Mouse (Mus musculus) CH12.LX (cell line): Measurements from ENCODE around the gene H1foo. TPM values are rescaled to one million over a fixed set of nuclear protein-coding genes. Genes with fewer than 3 reads are reported as not detected.

ENCODE experiments used
- DNase-seq: peaks from one replicate; pipeline ENCODE4 v3.0.0-alpha.2; 2013; ENCODE audit errors: extremely low read depth
- H3K27ac ChIP-seq: 2 replicates; pipeline ENCODE4 v1.5.1; 2012; ENCODE audit warnings: low read depth, mild to moderate bottlenecking, control low read depth, moderate library complexity; ENCODE audit not compliant: insufficient read depth
- H3K27me3 ChIP-seq: replicated peaks from 2 replicates; pipeline ENCODE3; 2012; ENCODE audit warnings: inconsistent platforms
- H3K36me3 ChIP-seq, 2 experiments: replicated peaks in 1 of 2; 2 replicates each; pipeline versions ENCODE3 to v1.6.1; 2012; ENCODE audit warnings: inconsistent platforms in 1 of 2, low read length in 1 of 2, mild to moderate bottlenecking in 1 of 2, mixed read lengths in 1 of 2, moderate library complexity in 1 of 2; ENCODE audit not compliant: control insufficient read depth in 1 of 2, insufficient read depth in 1 of 2
- H3K4me1 ChIP-seq, 2 experiments: 2 replicates each; pipeline ENCODE4 v1.6.1; 2012; ENCODE audit warnings: inconsistent platforms in 1 of 2, moderate library complexity in 1 of 2; ENCODE audit not compliant: insufficient read depth in 2 of 2, control insufficient read depth in 1 of 2
- H3K4me2 ChIP-seq: 2 replicates; pipeline ENCODE4 v1.6.1; 2012; ENCODE audit warnings: low read depth, mild to moderate bottlenecking, control low read depth; ENCODE audit not compliant: poor library complexity, insufficient read depth, severe bottlenecking
- H3K4me3 ChIP-seq, 3 experiments: fragments of 150-350 bp in 1 of 3; sonication (generic) in 1 of 3; replicated peaks in 1 of 3; 2 replicates each; pipeline versions ENCODE3 to v1.5.1; 2011 to 2012; ENCODE audit warnings: low read depth in 2 of 3, low read length in 2 of 3, mild to moderate bottlenecking in 2 of 3, moderate library complexity in 2 of 3, control low read depth in 1 of 3, improper control_type of control experiment in 1 of 3, inconsistent platforms in 1 of 3, mixed read lengths in 1 of 3; ENCODE audit not compliant: poor library complexity in 1 of 3
- H3K79me2 ChIP-seq: replicated peaks from 2 replicates; pipeline ENCODE4 v1.6.1; 2012; ENCODE audit warnings: mild to moderate bottlenecking, moderate library complexity; ENCODE audit not compliant: control insufficient read depth, poor library complexity, insufficient read depth, severe bottlenecking; ENCODE audit errors: extremely low read depth
- H3K9ac ChIP-seq: 2 replicates; pipeline ENCODE4 v1.6.1; 2012; ENCODE audit warnings: low read depth, mild to moderate bottlenecking, control low read depth, moderate library complexity; ENCODE audit not compliant: insufficient read depth
- H3K9me3 ChIP-seq: replicated peaks from 2 replicates; pipeline ENCODE3; 2012; ENCODE audit warnings: low read length, inconsistent platforms, mixed read lengths
- CHD1 ChIP-seq: IDR thresholded peaks from 2 replicates; pipeline ENCODE4 v1.6.1; 2012; ENCODE audit warnings: low read depth, low read length, improper control_type of control experiment, inconsistent platforms
- CTCF ChIP-seq, 2 experiments: IDR thresholded peaks in 1 of 2; conservative IDR thresholded peaks in 1 of 2; 2 replicates each; pipeline ENCODE4 v1.5.1; 2011 to 2012; ENCODE audit warnings: low read depth in 2 of 2, low read length in 2 of 2, improper control_type of control experiment in 1 of 2, inconsistent platforms in 1 of 2, mild to moderate bottlenecking in 1 of 2, moderate library complexity in 1 of 2
- ELF1 ChIP-seq: IDR thresholded peaks from 2 replicates; pipeline ENCODE4 v1.6.1; 2014; ENCODE audit warnings: low read depth, mild to moderate bottlenecking, inconsistent platforms, low read length, improper control_type of control experiment
- KAT2A ChIP-seq: IDR thresholded peaks from 2 replicates; pipeline ENCODE4 v1.6.1; 2012; ENCODE audit warnings: low read length, improper control_type of control experiment, inconsistent platforms; ENCODE audit not compliant: insufficient replicate concordance
- MAX ChIP-seq: IDR thresholded peaks from 2 replicates; pipeline ENCODE4 v1.6.1; 2011; ENCODE audit warnings: low read length, improper control_type of control experiment
- MAZ ChIP-seq: IDR thresholded peaks from 2 replicates; pipeline ENCODE4 v1.6.1; 2012; ENCODE audit warnings: low read depth, mild to moderate bottlenecking, inconsistent platforms, low read length, improper control_type of control experiment, moderate library complexity
- MEF2A ChIP-seq: IDR thresholded peaks from 2 replicates; pipeline ENCODE4 v1.6.1; 2014; ENCODE audit warnings: low read depth, mild to moderate bottlenecking, inconsistent platforms, low read length, improper control_type of control experiment, borderline replicate concordance
- NRF1 ChIP-seq: IDR thresholded peaks from 2 replicates; pipeline ENCODE4 v1.6.1; 2014; ENCODE audit warnings: low read depth, mild to moderate bottlenecking, inconsistent platforms, low read length, improper control_type of control experiment, moderate library complexity
- RAD21 ChIP-seq: IDR thresholded peaks from 2 replicates; pipeline ENCODE4 v1.6.1; 2011; ENCODE audit warnings: low read depth, mild to moderate bottlenecking, low read length, improper control_type of control experiment, moderate library complexity
- SIN3A ChIP-seq: IDR thresholded peaks from 2 replicates; pipeline ENCODE4 v1.6.1; 2012; ENCODE audit warnings: low read length, improper control_type of control experiment, inconsistent platforms
- SMC3 ChIP-seq: IDR thresholded peaks from 2 replicates; pipeline ENCODE4 v1.6.1; 2011; ENCODE audit warnings: low read depth, low read length, improper control_type of control experiment
- USF1 ChIP-seq: IDR thresholded peaks from 2 replicates; pipeline ENCODE4 v1.6.1; 2014; ENCODE audit warnings: low read depth, mild to moderate bottlenecking, inconsistent platforms, low read length, improper control_type of control experiment
- ZKSCAN1 ChIP-seq: IDR thresholded peaks from 2 replicates; pipeline ENCODE4 v1.6.1; 2012; ENCODE audit warnings: low read depth, inconsistent platforms, low read length, improper control_type of control experiment, borderline replicate concordance
- ZMIZ1 ChIP-seq: IDR thresholded peaks from 2 replicates; pipeline ENCODE4 v1.6.1; 2012; ENCODE audit warnings: low read depth, mild to moderate bottlenecking, inconsistent platforms, low read length, improper control_type of control experiment
- ZNF384 ChIP-seq: IDR thresholded peaks from 2 replicates; pipeline ENCODE4 v1.6.1; 2012; ENCODE audit warnings: low read depth, low read length, improper control_type of control experiment, inconsistent platforms
- dilution Hi-C: fragments of 300-500 bp; cut with MboI; formaldehyde crosslinking; loops from 2 replicates; pipeline ENCODE4 v1.14.3; 2020; ENCODE audit warnings: low sequenced_read_pairs; ENCODE audit not compliant: extremely low pct_unique_long_range_greater_than_20kb, extremely low pct_ligation_motif_present
- in situ Hi-C: fragments of 300-500 bp; cut with MboI; formaldehyde crosslinking; loops from 3 replicates; pipeline ENCODE4 v1.14.3; 2019; ENCODE audit warnings: low sequenced_read_pairs, low pct_ligation_motif_present, low pct_unique_long_range_greater_than_20kb, mixed read lengths
- polyA plus RNA-seq: library from polyadenylated mRNA; unstranded; fragments of >175 nt; gene quantifications from 2 replicates; pipeline ENCODE4 v1.2.1, GENCODE M21; 2012; ENCODE audit warnings: low read depth; ENCODE audit not compliant: insufficient read length
- total RNA-seq, 2 experiments: library from RNA; depleted of rRNA; stranded (reverse); fragments of 300-350 nt in 1 of 2; fragments of >200 nt in 1 of 2; gene quantifications; 2 replicates each; pipeline ENCODE4 v1.2.3; 2012 to 2014

The H1foo gene
- total and polyA plus RNA-seq, 3 experiments, result 0.77 to 1.0 (median 0.89) TPM

GRCm38 (mm10) chr6:115969103-115969502 is 24.4 kb downstream of the H1foo start:
- H3K4me1 ChIP-seq, result peaks cover 13 to 58% of the 10 kb centered on the region in 2 experiments
- dilution Hi-C loops, result no loop called here
- no peak overlapping the region for H3K4me2 ChIP-seq
- no peaks in the 10 kb centered on the region for H3K9me3 ChIP-seq
- no peaks in the 10 kb centered on the region for H3K79me2 ChIP-seq
- in situ Hi-C loops, result no loop called here
- DNase-seq, result no peak
- no peak overlapping the region for H3K27ac ChIP-seq
- TF ChIP-seq USF1 (no peak), ZMIZ1 (no peak), ZKSCAN1 (no peak), SIN3A (no peak), NRF1 (no peak), MAX (no peak), KAT2A (no peak), ELF1 (no peak), SMC3 (no peak), ZNF384 (no peak)
- no peak overlapping the region for H3K4me3 ChIP-seq
- H3K36me3 ChIP-seq, result peaks cover 68 to 92% of the 10 kb centered on the region in 2 experiments
- H3K27me3 ChIP-seq, result no peaks in the 10 kb centered on the region
- no peak overlapping the region for H3K9ac ChIP-seq

GRCm38 (mm10) chr6:115969952-115970351 is 25.2 kb downstream of the H1foo start:
- TF ChIP-seq NRF1 (no peak), SMC3 (peak; percentile 25), CTCF (conservative IDR thresholded peaks at IDR 0.05 in 1 of 2, IDR thresholded peaks at IDR 0.05 in 1 of 2; ENCODE audit: low read depth in 2 of 2, low read length in 2 of 2) (peak in 1 of 2 experiments; percentile 25; a peak in 1 of 4 replicates)
- DNase-seq, result no peak
- Histone ChIP-seq H3K9me3 (no peaks in the 10 kb centered on the region), H3K4me2 (no peak overlapping the region), H3K79me2 (no peaks in the 10 kb centered on the region), H3K9ac (no peak overlapping the region), H3K27ac (no peak overlapping the region), H3K27me3 (no peaks in the 10 kb centered on the region), H3K36me3 (peaks cover 67 to 94% of the 10 kb centered on the region in 2 experiments), H3K4me3 (no peak overlapping the region), H3K4me1 (peaks cover 13 to 62% of the 10 kb centered on the region in 2 experiments)
- in situ Hi-C loops (no loop called here), dilution Hi-C loops (no loop called here)

- dilution Hi-C loops (no loop called here), in situ Hi-C loops (no loop called here)
- no peaks in the 10 kb centered on the region for H3K79me2 ChIP-seq
- no peak overlapping the region for H3K27ac ChIP-seq
- H3K4me3 ChIP-seq, result no peak overlapping the region
- DNase-seq, result no peak
- no peaks in the 10 kb centered on the region for H3K9me3 ChIP-seq
- no peak for TF ChIP-seq USF1
- no peak for TF ChIP-seq SIN3A
- TF ChIP-seq CHD1, result no peak
- TF ChIP-seq MAZ, result no peak
- TF ChIP-seq RAD21, result no peak
- no peak for TF ChIP-seq MEF2A
- H3K27me3 ChIP-seq, result no peaks in the 10 kb centered on the region
- H3K36me3 ChIP-seq, result peaks cover 72 to 95% of the 10 kb centered on the region in 2 experiments
- H3K4me2 ChIP-seq, result no peak overlapping the region
- H3K4me1 ChIP-seq, result peaks cover 13 to 62% of the 10 kb centered on the region in 2 experiments
- H3K9ac ChIP-seq, result no peak overlapping the region
Measured at GRCm38 (mm10) chr6:115971273-115972060, 26.7 kb downstream of the H1foo start.
